Mouse (Mus musculus): ENCODE measurements at regions not wholly inside any gene's neighbourhood (a gene's known extent, or its start where the extent isn't known, plus 50 kb on each side); places are given as distances from the start of the nearest gene placed in this dataset.

DNA sequence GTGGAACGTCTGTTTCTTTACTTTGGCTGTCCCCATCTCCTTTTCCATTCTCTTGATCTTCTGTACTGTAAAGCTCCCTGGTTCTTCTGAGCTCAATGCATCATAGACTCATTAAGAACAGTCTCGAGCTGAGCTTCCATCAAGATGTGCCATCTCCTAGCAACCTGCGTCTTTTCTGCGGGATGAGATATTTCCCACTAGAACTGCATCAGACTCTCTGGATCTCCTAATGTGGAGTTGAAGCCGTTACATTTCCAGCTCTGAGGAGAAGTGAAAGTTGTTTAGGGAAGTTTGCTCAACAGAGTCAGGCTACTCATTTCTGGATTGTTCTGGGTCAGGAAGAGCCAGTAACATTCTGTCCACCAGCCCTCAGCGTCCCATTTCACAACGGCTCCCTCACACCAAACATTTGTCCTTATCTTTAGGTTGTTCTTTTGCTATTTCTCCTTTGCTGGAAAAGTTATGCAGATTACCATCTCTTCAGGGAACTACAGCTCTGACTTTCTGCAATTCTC is 119.4 kb upstream of the Zc3h12c start:
- Histone ChIP-seq H3K9ac (no peak overlapping the region), H3K27me3 (no peaks in the 10 kb centered on the region), H3K4me3 (no peak overlapping the region), H3K27ac (no peak overlapping the region), H3K36me3 (no peaks in the 10 kb centered on the region), H3K9me3 (no peaks in the 10 kb centered on the region), H3K4me2 (replicated peaks) (no peak overlapping the region), H3K4me1 (no peaks in the 10 kb centered on the region)
- no peak for ATAC-seq (ENCODE audit: insufficient number of reproducible peaks, insufficient read depth, low FRiP score, low TSS enrichment)
- whole genome bisulfite sequencing = 73% methylated on average over 7 of the region's 7 CpGs

DNA sequence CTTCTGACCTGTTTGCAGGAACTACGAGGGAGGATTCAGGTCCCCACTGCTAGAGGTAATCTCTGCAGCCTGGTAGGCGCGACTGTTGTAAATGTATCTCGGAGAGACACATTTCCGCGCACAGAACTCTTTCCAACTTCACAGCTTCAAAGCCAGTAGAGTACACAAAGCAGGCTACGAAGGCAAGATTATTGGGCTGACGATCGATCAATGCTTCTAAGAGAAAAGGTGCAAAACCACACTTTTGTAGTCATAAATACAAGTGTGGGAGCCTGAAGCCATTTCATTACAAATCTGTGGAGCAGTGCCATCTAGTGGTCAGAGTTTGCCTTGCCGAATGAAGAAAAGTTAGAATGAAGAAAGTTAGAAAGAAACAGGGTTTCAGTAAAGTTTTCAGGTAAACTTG is 118.9 kb upstream of the Zc3h12c start:
- Histone ChIP-seq H3K4me1 (no peaks in the 10 kb centered on the region), H3K4me2 (replicated peaks) (peak overlapping the region; percentile 51), H3K27ac (no peak overlapping the region), H3K9ac (no peak overlapping the region), H3K27me3 (no peaks in the 10 kb centered on the region), H3K36me3 (no peaks in the 10 kb centered on the region), H3K4me3 (peak overlapping the region; percentile 19), H3K9me3 (no peaks in the 10 kb centered on the region)
- no peak for ATAC-seq (ENCODE audit: insufficient number of reproducible peaks, insufficient read depth, low FRiP score, low TSS enrichment)
- WGBS = 8% methylated on average over 10 of the region's 10 CpGs

DNA sequence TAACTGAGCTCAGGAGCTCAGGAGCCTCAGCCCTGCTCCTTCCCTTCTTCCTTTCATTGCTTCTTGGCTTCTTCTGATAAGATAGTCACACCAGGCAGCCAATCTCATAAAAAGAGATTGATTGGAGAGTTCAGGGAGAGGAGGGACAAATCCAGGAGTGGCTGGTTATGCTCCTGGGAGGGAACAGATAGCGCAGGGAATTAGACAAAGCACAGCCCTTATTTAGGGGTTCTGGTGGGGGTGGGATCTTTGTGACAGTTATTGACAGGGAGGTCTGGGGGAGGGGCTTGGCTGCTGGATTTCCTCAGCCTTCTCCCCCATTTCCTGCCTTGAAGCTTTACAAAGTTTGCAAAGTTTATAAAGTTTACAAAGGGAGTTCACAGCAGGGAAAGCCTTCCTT is 117.7 kb upstream of the Zc3h12c start:
- H3K4me2 ChIP-seq (replicated peaks) = no peak overlapping the region
- no peaks in the 10 kb centered on the region for H3K27me3 ChIP-seq
- 25% methylated on average over 1 of the region's 1 CpGs for WGBS
- H3K36me3 ChIP-seq = no peaks in the 10 kb centered on the region
- H3K4me1 ChIP-seq = no peaks in the 10 kb centered on the region
- no peaks in the 10 kb centered on the region for H3K9me3 ChIP-seq
- no peak overlapping the region for H3K4me3 ChIP-seq
- H3K9ac ChIP-seq = no peak overlapping the region
- no peak overlapping the region for H3K27ac ChIP-seq
- ATAC-seq (ENCODE audit: insufficient number of reproducible peaks, insufficient read depth, low FRiP score, low TSS enrichment) = no peak

DNA sequence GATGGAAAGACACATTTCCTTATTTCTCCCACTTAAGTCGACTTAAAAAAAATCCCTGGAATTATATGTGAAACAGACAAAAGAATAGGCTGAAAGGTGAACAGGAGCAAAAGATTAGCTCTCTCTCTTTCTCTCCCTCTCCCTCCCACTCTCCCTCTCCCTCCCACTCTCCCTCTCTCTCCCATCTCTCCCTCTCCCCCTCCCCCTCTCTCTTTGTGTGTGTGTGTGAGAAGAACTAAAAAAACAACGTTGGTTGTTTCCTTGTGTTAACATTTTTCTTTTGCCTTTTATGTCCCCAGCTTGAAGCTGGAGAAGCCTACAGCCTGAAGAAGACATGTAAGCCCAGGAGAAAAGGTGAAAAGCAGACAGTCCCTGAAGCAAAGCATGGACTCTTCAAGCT is 115.2 kb upstream of the Zc3h12c start:
- Histone ChIP-seq H3K9ac (no peak overlapping the region), H3K4me1 (no peaks in the 10 kb centered on the region), H3K4me2 (replicated peaks) (no peak overlapping the region), H3K9me3 (no peaks in the 10 kb centered on the region), H3K4me3 (no peak overlapping the region), H3K27ac (no peak overlapping the region), H3K27me3 (no peaks in the 10 kb centered on the region), H3K36me3 (no peaks in the 10 kb centered on the region)
- WGBS = 23% methylated on average over 2 of the region's 2 CpGs
- ATAC-seq (ENCODE audit: insufficient number of reproducible peaks, insufficient read depth, low FRiP score, low TSS enrichment) = no peak

DNA sequence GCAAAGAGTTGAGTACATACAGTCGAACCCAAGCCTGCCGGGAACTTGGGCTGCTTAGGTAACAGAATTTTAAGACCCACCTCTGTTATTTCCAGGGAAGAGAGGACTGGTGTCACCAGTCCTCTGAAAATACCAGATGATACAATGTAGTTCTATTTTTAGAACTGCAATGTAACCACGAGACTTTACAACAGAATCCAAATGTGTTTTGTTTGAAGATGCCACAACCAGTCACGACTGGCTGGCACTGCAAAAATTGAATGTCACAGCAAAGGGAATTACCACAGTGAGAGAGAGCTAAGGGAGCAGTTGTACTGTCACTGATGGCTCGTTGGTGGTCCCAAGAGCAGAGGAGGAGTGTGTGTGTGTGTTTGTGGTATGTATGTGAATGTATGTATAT is 112.6 kb upstream of the Zc3h12c start:
- 73% methylated on average over 5 of the region's 5 CpGs for WGBS
- Histone ChIP-seq H3K9me3 (no peaks in the 10 kb centered on the region), H3K36me3 (no peaks in the 10 kb centered on the region), H3K27me3 (no peaks in the 10 kb centered on the region), H3K4me2 (replicated peaks) (no peak overlapping the region), H3K27ac (no peak overlapping the region), H3K9ac (no peak overlapping the region), H3K4me1 (no peaks in the 10 kb centered on the region), H3K4me3 (no peak overlapping the region)
- no peak for ATAC-seq (ENCODE audit: insufficient number of reproducible peaks, insufficient read depth, low FRiP score, low TSS enrichment)

DNA sequence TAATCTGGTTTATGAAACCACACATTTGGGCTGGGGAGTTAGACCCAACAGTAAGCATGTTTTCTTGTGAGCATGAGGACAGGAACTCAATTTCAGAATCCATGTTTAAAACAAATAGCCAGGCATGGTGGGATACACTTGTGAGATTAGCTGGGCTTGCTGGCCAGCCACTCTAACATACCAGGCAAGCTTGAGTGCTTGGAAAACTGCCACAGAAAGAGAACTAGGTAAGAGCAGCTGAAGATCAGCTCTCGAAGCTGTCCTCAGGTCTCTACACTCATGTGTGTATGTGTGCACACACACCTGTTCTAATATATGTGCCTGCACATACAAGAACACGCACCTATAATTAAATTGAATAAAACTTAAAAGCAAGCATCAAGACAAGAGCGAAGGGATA is 112.2 kb upstream of the Zc3h12c start:
- Histone ChIP-seq H3K27me3 (no peaks in the 10 kb centered on the region), H3K9ac (no peak overlapping the region), H3K4me3 (no peak overlapping the region), H3K4me1 (no peaks in the 10 kb centered on the region), H3K27ac (no peak overlapping the region), H3K9me3 (no peaks in the 10 kb centered on the region), H3K36me3 (no peaks in the 10 kb centered on the region), H3K4me2 (replicated peaks) (no peak overlapping the region)
- 90% methylated on average over 3 of the region's 3 CpGs for WGBS
- ATAC-seq (ENCODE audit: insufficient number of reproducible peaks, insufficient read depth, low FRiP score, low TSS enrichment) = no peak

DNA sequence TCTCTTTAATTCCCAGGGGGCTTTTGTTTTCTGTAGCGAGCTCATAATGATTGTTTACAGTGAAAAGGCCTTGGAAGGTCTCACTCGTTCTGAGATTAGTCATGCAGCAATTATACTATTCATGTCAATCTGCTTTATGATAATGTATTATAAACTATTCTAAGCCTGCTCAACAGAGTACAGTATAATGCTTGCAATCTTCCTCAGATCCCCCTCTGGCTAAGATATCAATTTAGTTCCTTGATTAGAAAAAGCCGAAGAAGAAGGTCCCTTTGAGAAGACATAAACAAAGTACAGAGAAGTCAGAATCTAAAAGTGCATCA is 110.3 kb upstream of the Zc3h12c start:
- H3K9ac ChIP-seq = no peak overlapping the region
- no peak for ATAC-seq (ENCODE audit: insufficient number of reproducible peaks, insufficient read depth, low FRiP score, low TSS enrichment)
- H3K27me3 ChIP-seq = no peaks in the 10 kb centered on the region
- no peak overlapping the region for H3K4me2 ChIP-seq (replicated peaks)
- H3K9me3 ChIP-seq = no peaks in the 10 kb centered on the region
- no peaks in the 10 kb centered on the region for H3K4me1 ChIP-seq
- 41% methylated on average over 3 of the region's 3 CpGs for WGBS
- no peak overlapping the region for H3K27ac ChIP-seq
- no peak overlapping the region for H3K4me3 ChIP-seq
- no peaks in the 10 kb centered on the region for H3K36me3 ChIP-seq

DNA sequence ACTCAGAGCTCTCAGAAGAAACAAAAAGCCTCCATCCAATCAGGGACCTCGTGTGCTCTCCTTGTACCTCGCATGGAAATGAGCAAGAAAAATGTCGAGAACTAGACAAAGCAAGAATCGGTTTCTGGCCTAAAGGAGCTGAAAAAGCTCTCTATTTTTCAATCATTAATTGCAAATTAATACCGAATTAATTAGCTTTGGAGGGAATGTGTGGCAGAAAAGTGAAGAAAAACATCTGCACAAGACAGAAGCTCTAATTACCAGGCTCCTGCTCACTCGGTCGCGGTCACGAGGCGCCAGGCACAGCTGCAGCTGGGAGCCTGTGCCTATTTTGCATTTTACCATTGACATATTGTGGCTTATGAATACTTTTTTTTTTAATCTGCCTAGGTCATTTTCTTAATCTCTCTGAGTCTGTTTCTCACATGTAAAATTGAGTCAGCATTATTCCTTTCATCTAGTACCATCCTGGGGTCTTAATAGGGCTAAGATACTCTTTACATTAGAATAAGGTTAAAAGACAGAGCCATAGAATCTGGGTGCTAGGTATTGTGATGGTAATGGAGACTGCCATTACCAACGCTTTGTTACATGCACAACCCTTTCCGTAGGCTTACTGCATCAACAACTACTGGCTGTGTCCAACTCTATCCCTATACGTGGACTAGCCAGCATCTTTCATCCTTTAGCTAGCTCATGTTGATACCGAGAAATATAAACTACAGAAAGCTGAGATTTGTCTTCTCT is 109.8 kb upstream of the Zc3h12c start:
- Histone ChIP-seq H3K9ac (no peak overlapping the region), H3K4me3 (no peak overlapping the region), H3K9me3 (no peaks in the 10 kb centered on the region), H3K36me3 (no peaks in the 10 kb centered on the region), H3K27me3 (no peaks in the 10 kb centered on the region), H3K27ac (no peak overlapping the region), H3K4me1 (no peaks in the 10 kb centered on the region), H3K4me2 (replicated peaks) (no peak overlapping the region)
- no peak for ATAC-seq (ENCODE audit: insufficient number of reproducible peaks, insufficient read depth, low FRiP score, low TSS enrichment)
- WGBS = 37% methylated on average over 14 of the region's 14 CpGs

DNA sequence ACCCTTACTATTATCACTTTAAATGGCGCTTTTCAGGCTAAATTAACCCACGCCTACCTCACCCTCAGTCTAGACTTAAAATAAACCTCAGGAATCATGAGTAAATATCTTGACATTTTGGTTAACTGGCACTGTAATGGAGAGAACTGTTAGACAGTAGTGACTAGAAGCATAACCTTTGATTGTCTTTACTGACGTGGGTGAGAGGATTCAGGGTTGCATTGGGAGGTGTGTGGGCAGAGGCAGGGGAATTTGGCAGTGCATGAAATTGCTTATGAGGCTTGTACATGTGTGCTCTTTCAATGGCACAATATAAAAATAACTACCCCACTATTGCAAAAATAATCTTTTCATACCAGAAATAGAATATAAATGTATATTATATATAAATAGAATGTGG is 105.6 kb upstream of the Zc3h12c start:
- H3K9me3 ChIP-seq = no peaks in the 10 kb centered on the region
- WGBS = 80% methylated on average over 3 of the region's 3 CpGs
- no peaks in the 10 kb centered on the region for H3K36me3 ChIP-seq
- H3K27ac ChIP-seq = no peak overlapping the region
- H3K4me2 ChIP-seq (replicated peaks) = no peak overlapping the region
- no peaks in the 10 kb centered on the region for H3K4me1 ChIP-seq
- H3K9ac ChIP-seq = no peak overlapping the region
- H3K4me3 ChIP-seq = no peak overlapping the region
- no peaks in the 10 kb centered on the region for H3K27me3 ChIP-seq
- ATAC-seq (ENCODE audit: insufficient number of reproducible peaks, insufficient read depth, low FRiP score, low TSS enrichment) = no peak

DNA sequence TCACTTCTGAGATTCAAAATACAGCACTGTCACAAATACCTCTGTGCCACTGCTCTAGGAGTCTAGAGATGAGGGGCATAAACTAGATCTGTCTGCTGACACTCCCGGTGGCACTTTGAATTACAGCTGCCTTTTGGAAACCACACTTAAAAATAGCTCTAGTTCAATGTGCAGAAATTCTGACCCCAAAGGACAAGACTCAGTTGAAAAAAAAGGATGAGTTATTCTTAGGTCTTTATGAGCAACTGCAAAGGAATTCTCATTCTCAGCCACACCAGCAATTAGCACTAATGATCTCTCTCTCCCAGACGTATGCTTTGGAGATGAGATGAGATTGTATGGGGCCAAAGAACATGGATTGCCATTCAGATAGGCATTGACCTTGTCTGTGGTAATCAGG is 104.3 kb upstream of the Zc3h12c start:
- no peak overlapping the region for H3K9ac ChIP-seq
- no peaks in the 10 kb centered on the region for H3K4me1 ChIP-seq
- no peak for ATAC-seq (ENCODE audit: insufficient number of reproducible peaks, insufficient read depth, low FRiP score, low TSS enrichment)
- H3K36me3 ChIP-seq = no peaks in the 10 kb centered on the region
- H3K4me3 ChIP-seq = no peak overlapping the region
- 73% methylated on average over 2 of the region's 2 CpGs for WGBS
- no peak overlapping the region for H3K4me2 ChIP-seq (replicated peaks)
- no peak overlapping the region for H3K27ac ChIP-seq
- H3K9me3 ChIP-seq = no peaks in the 10 kb centered on the region
- no peaks in the 10 kb centered on the region for H3K27me3 ChIP-seq

DNA sequence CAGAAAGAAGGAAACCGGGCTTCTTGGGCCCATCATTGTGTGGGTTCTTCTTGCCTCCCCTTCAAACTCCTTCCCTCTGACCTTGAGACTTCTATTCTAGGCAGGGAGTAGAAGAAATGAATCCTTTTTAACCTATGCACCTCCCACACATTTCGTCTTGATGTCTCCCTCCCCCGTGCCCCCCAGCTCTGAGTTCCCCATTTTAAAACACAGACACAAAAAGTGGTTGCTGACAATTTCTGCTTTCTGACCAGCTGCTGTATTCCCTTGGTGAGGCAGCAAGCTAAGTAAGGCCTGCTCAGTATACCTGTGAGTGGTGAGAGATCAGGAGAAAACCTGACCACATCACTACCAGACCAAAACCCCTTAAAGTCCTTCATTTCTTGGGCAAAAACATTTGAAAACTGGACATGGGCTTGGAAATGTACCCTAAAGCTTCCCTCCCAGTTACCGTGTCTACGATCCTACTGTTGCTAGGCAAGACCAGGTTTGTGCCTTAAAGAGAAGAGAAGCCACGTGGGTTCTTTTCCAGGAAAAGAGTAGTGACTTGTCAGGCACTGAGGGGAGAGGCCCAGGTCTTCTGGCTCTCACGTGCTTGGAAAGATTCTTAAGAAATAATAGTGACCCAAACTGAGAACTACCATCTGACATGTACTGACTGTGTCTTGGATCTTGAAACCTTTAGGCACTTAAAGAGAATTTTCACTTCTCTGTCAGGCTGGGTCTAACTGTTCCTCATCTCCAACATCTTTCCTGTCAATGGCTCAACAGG is 103.2 kb upstream of the Zc3h12c start:
- H3K4me1 ChIP-seq = no peaks in the 10 kb centered on the region
- no peak overlapping the region for H3K4me2 ChIP-seq (replicated peaks)
- no peak overlapping the region for H3K9ac ChIP-seq
- H3K27ac ChIP-seq = no peak overlapping the region
- H3K36me3 ChIP-seq = no peaks in the 10 kb centered on the region
- H3K4me3 ChIP-seq = no peak overlapping the region
- 88% methylated on average over 7 of the region's 7 CpGs for WGBS
- ATAC-seq (ENCODE audit: insufficient number of reproducible peaks, insufficient read depth, low FRiP score, low TSS enrichment) = no peak
- H3K27me3 ChIP-seq = no peaks in the 10 kb centered on the region
- H3K9me3 ChIP-seq = no peaks in the 10 kb centered on the region

DNA sequence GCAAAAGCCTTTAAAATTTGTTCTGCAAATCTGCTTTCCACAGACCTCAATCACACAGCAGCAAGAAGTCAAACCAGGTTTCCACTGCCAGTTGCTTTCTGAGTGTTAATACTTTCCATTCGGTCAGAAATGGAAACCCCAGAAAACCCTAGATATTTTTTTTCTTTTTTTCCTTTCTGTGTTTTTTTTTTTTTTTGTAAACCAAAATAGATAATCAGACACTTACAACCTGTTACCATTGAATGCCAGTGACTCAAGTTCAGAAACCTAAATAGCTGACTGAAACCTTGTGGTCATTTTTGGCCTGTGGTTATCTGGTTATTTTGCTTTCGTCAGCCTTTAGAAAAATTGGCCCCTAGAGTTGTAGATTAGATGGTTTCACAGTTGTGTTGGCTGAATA is 93.2 kb upstream of the Zc3h12c start:
- no peak overlapping the region for H3K9ac ChIP-seq
- WGBS = 81% methylated on average over 2 of the region's 2 CpGs
- no peaks in the 10 kb centered on the region for H3K27me3 ChIP-seq
- no peak overlapping the region for H3K4me3 ChIP-seq
- H3K9me3 ChIP-seq = no peaks in the 10 kb centered on the region
- H3K4me2 ChIP-seq (replicated peaks) = no peak overlapping the region
- H3K4me1 ChIP-seq = no peaks in the 10 kb centered on the region
- no peak for ATAC-seq (ENCODE audit: insufficient number of reproducible peaks, insufficient read depth, low FRiP score, low TSS enrichment)
- no peaks in the 10 kb centered on the region for H3K36me3 ChIP-seq
- no peak overlapping the region for H3K27ac ChIP-seq

All from embryonic facial prominence, embryonic 12.5 days (tissue).